Mouse (Mus musculus): ENCODE measurements around the gene Atrnl1.

Gene Atrnl1

GRCm38 (mm10) chr19:58091911-58092310 is 481.1 kb downstream of the Atrnl1 start:
- no peak for DNase-seq

DNA sequence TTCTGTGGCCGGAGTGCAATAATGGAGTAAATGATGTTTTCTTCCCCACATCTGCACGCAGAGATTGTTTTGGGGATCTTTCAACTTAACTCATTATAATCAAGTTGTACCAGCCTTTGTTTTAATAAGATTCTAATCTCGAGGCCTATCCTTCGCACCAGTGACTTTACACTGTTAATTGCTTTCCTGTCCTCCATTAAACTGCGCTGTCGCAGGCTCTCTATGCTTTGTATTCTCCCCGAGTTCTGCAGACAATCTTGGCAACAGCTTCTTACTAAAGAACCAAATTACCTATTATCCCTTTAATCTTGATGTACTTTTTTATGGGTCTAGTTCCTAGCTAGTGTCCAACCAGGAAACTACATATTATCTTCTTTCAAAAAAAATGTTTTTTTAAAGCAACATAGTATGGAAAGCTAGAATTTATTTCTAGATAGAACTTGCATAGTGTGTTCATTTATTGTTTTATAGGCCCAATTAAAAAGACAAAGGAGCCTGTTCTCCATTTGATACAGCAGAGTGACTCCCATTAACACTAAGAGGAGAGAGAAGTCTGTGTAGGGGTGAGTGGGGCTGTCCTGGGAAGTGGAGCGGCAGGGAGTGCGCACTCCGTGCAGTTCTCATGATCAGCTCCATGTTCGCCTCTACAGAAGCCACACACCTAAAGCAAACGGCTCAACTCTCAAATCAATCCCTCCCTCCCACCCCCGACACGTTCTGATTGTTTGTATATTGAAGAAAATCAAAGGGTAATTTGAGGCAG is 484.1 kb downstream of the Atrnl1 start:
- no peak for DNase-seq

DNA sequence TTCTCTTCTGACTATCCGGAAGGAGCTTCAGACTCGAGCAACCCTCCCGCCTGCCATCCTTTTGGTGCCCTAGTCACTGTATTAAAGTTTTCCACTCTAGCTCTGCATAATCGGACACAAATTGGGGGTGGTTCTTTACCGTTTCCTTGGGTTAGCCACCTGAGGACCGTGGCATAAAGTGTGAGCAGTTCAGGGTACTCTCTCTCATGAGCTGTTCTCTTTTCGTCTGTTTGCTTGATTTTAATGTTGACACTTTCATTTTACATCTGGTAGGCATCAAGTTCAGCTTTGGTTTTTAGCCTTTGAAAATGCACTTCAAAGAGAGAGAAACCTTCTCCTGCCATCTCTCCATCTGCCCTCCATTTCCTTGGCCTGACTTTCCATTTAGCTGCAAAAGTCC is 484.9 kb downstream of the Atrnl1 start:
- DNase-seq: no peak

- DNase-seq: no peak
Observed at GRCm38 (mm10) chr19:58097195-58097594, 486.4 kb downstream of the Atrnl1 start.

GRCm38 (mm10) chr19:58099539-58099938 is 488.7 kb downstream of the Atrnl1 start:
- no peak for DNase-seq

DNA sequence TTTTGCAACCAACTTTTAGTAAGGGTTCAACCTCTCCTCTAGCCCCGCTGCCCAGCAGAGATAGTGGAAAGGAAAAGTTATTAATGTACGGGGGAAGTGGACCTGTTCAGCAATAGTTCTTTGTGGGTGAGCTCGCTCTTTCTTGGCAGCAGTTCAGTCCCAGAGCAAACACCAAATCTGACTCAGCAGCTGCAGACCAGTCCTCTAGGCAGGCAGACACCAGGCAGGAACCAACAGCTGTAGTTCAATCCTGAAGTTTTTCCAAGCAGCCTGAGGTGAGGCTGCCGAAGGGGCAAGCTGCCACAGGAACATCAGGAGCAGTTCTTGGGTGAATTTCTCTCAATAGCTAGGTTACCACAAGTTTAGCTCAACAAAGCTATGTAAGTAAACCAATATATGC is 489.5 kb downstream of the Atrnl1 start:
- DNase-seq: no peak

DNA sequence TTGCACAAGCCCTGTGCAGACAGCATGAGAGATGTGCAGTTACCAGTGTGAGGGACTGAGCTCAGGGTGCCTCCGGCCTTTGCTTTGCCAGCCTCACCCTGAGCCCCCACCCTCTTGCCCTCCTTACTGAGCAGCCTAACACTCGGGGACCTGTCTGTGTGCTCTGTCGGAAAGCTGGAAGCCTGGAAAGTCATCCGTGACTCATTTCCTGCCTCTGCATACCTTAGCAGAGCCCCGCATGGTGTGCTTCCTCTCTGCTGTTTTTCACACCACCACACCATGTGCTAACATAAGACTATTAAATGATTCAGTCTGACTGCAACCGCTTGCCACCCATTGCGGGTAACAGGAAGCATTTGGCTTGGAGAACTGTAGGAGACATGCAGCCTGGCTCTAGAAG is 493.7 kb downstream of the Atrnl1 start:
- peak; percentile 33 for DNase-seq

DNA sequence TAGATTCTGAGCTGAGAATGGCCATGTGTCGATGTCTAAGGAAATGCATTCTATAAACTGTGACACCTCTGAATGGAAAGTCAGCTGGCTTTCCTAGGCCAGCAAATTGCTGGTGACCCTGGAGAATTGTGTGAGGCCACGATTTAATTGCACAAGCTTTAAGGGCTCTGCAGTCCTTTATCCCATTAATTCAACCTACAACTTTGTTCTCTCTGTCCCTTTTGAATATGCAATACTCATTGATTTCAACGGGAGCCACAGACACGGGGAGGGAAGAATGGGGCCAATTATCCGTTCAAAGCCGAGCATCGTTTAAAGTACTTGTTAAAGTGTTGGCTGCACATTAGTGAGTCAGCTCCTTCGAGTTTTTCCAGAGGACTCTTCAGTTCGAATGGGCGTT is 496.8 kb downstream of the Atrnl1 start:
- DNase-seq: peak; percentile 26

GRCm38 (mm10) chr19:58110491-58110890 is 499.7 kb downstream of the Atrnl1 start:
- DNase-seq: no peak

- no peak for DNase-seq
Observed at GRCm38 (mm10) chr19:58111291-58111690, 500.5 kb downstream of the Atrnl1 start.

DNA sequence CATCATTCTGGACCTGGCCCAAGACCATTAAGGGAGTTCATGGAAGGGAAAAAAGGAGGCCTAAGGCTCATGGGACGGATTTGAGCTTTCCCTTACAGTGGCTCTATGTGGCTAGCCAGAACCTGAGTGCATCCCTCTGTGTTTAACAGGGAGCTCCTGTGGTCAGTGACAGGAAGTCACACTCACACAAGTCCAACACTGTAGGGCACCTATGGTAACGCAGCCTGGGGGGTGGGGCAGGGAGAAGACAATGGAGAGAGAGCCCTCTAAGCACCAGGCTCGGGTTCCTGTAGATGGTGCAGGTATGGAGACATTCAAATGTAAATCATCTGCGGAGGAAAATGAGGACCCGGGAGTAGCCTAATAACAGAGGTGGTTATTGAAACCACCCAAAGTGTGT is 501.3 kb downstream of the Atrnl1 start:
- no peak for DNase-seq

GRCm38 (mm10) chr19:58113092-58113731 is 502.4 kb downstream of the Atrnl1 start:
- no peak for DNase-seq

- no peak for DNase-seq
Observed at GRCm38 (mm10) chr19:58117595-58117994, 506.8 kb downstream of the Atrnl1 start.

GRCm38 (mm10) chr19:58118141-58118835 is 507.5 kb downstream of the Atrnl1 start:
- DNase-seq: no peak

- DNase-seq: peak; percentile 30
Observed at GRCm38 (mm10) chr19:58118864-58119263, 508.0 kb downstream of the Atrnl1 start.

GRCm38 (mm10) chr19:58119681-58120173 is 508.9 kb downstream of the Atrnl1 start:
- DNase-seq: peak; percentile 69

- DNase-seq: no peak
Observed at GRCm38 (mm10) chr19:58120661-58121060, 509.8 kb downstream of the Atrnl1 start.

GRCm38 (mm10) chr19:58121628-58122027 is 510.8 kb downstream of the Atrnl1 start:
- peak; percentile 73 for DNase-seq

GRCm38 (mm10) chr19:58123620-58124019 is 512.8 kb downstream of the Atrnl1 start:
- DNase-seq: no peak

DNA sequence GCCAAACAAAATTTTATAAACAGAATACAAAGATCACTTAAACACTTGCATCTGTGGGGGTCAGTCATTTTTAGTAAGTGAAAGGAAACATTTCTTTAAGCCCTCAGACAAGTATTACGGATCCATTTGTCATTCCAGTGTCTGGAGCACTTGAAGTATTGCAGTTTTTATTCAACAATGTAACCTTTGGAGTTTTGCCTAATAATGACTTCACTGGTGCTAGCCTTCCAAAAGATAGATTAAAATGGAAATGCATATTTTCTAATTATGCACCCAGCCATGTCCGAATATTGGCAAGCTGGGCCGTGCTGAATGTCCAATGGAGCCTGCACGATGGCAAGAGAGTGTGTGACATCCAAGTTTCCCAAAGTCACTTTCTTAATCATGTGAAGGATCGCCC is 513.7 kb downstream of the Atrnl1 start:
- no peak for DNase-seq

- no peak for DNase-seq
Observed at GRCm38 (mm10) chr19:58125010-58125409, 514.2 kb downstream of the Atrnl1 start.

DNA sequence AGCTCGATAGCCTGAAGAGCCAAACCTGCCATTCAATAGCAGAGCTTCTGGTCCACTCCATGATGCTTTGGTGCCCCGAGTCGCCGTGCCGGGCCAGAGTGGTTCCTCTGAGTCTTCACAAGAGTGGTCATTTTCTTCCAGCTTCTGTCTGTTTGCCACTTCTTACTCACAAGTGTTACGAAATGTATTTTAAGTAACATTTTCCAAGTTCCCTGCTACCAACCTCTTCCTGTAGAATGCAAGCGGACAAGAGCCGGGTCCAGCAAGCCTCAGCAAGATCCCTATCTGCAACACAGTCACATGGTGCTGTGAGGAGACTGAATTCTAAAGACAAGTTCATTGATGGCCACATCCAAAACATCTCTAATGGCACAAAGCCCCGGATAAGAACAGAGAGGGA is 521.1 kb downstream of the Atrnl1 start:
- no peak for DNase-seq

DNA sequence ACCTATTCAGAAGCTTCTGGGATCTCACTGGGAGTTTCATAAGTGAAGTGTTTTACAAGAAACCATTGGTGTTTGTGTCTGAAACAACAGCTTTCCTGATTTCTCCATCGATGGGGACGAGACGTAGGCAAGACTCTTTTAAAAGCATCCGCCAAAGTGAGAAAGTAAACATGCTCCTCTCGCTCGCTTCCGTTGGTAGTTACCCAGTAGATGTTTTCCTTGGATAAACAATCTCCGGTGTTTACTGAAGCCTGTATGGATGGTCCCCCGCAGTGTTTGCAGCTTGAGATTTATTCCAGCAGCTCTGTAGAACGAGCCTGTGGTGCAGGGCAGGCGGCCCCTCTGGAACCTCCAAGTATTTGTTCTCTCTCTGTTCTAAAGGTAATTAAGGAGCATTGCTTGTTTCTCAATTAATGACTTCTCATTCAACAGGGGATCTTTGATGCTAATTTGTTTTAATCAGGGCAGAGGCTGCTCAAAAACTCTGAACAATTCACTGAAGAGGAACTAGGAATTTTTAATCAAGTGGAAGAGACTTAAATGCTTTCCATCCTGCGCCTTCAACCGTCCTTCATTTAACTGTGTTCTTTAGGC is 529.5 kb downstream of the Atrnl1 start:
- DNase-seq: no peak

All from embryo, embryonic 11 days (tissue).